Mouse (Mus musculus) CH12.LX (cell line): ENCODE data around the gene Rsph10b. TPM values are rescaled to one million over a fixed set of nuclear protein-coding genes. Genes with fewer than 3 reads are reported as not detected.

ENCODE experiments used
- DNase-seq: peaks from one replicate; pipeline ENCODE4 v3.0.0-alpha.2; 2013; ENCODE audit errors: extremely low read depth
- H3K27ac ChIP-seq: 2 replicates; pipeline ENCODE4 v1.5.1; 2012; ENCODE audit warnings: low read depth, mild to moderate bottlenecking, control low read depth, moderate library complexity; ENCODE audit not compliant: insufficient read depth
- H3K27me3 ChIP-seq: replicated peaks from 2 replicates; pipeline ENCODE3; 2012; ENCODE audit warnings: inconsistent platforms
- H3K36me3 ChIP-seq, 2 experiments: replicated peaks in 1 of 2; 2 replicates each; pipeline versions ENCODE3 to v1.6.1; 2012; ENCODE audit warnings: inconsistent platforms in 1 of 2, low read length in 1 of 2, mild to moderate bottlenecking in 1 of 2, mixed read lengths in 1 of 2, moderate library complexity in 1 of 2; ENCODE audit not compliant: control insufficient read depth in 1 of 2, insufficient read depth in 1 of 2
- H3K4me1 ChIP-seq, 2 experiments: 2 replicates each; pipeline ENCODE4 v1.6.1; 2012; ENCODE audit warnings: inconsistent platforms in 1 of 2, moderate library complexity in 1 of 2; ENCODE audit not compliant: insufficient read depth in 2 of 2, control insufficient read depth in 1 of 2
- H3K4me2 ChIP-seq: 2 replicates; pipeline ENCODE4 v1.6.1; 2012; ENCODE audit warnings: low read depth, mild to moderate bottlenecking, control low read depth; ENCODE audit not compliant: poor library complexity, insufficient read depth, severe bottlenecking
- H3K4me3 ChIP-seq, 3 experiments: fragments of 150-350 bp in 1 of 3; sonication (generic) in 1 of 3; replicated peaks in 1 of 3; 2 replicates each; pipeline versions ENCODE3 to v1.5.1; 2011 to 2012; ENCODE audit warnings: low read depth in 2 of 3, low read length in 2 of 3, mild to moderate bottlenecking in 2 of 3, moderate library complexity in 2 of 3, control low read depth in 1 of 3, improper control_type of control experiment in 1 of 3, inconsistent platforms in 1 of 3, mixed read lengths in 1 of 3; ENCODE audit not compliant: poor library complexity in 1 of 3
- H3K79me2 ChIP-seq: replicated peaks from 2 replicates; pipeline ENCODE4 v1.6.1; 2012; ENCODE audit warnings: mild to moderate bottlenecking, moderate library complexity; ENCODE audit not compliant: control insufficient read depth, poor library complexity, insufficient read depth, severe bottlenecking; ENCODE audit errors: extremely low read depth
- H3K9ac ChIP-seq: 2 replicates; pipeline ENCODE4 v1.6.1; 2012; ENCODE audit warnings: low read depth, mild to moderate bottlenecking, control low read depth, moderate library complexity; ENCODE audit not compliant: insufficient read depth
- H3K9me3 ChIP-seq: replicated peaks from 2 replicates; pipeline ENCODE3; 2012; ENCODE audit warnings: low read length, inconsistent platforms, mixed read lengths
- BHLHE40 ChIP-seq: IDR thresholded peaks from 2 replicates; pipeline ENCODE4 v1.6.1; 2011; ENCODE audit warnings: mild to moderate bottlenecking, low read depth, low read length, improper control_type of control experiment
- CHD1 ChIP-seq: IDR thresholded peaks from 2 replicates; pipeline ENCODE4 v1.6.1; 2012; ENCODE audit warnings: low read depth, low read length, improper control_type of control experiment, inconsistent platforms
- CHD2 ChIP-seq: IDR thresholded peaks from 2 replicates; pipeline ENCODE4 v1.6.1; 2011; ENCODE audit warnings: low read length, improper control_type of control experiment
- CTCF ChIP-seq, 2 experiments: IDR thresholded peaks in 1 of 2; conservative IDR thresholded peaks in 1 of 2; 2 replicates each; pipeline ENCODE4 v1.5.1; 2011 to 2012; ENCODE audit warnings: low read depth in 2 of 2, low read length in 2 of 2, improper control_type of control experiment in 1 of 2, inconsistent platforms in 1 of 2, mild to moderate bottlenecking in 1 of 2, moderate library complexity in 1 of 2
- ELF1 ChIP-seq: IDR thresholded peaks from 2 replicates; pipeline ENCODE4 v1.6.1; 2014; ENCODE audit warnings: low read depth, mild to moderate bottlenecking, inconsistent platforms, low read length, improper control_type of control experiment
- EP300 ChIP-seq: IDR thresholded peaks from 2 replicates; pipeline ENCODE4 v1.6.1; 2011; ENCODE audit warnings: low read length, improper control_type of control experiment
- GABPA ChIP-seq: IDR thresholded peaks from 2 replicates; pipeline ENCODE4 v1.6.1; 2012; ENCODE audit warnings: low read depth, low read length, improper control_type of control experiment, inconsistent platforms; ENCODE audit not compliant: insufficient replicate concordance
- IRF4 ChIP-seq: IDR thresholded peaks from 2 replicates; pipeline ENCODE4 v1.6.1; 2014; ENCODE audit warnings: low read depth, mild to moderate bottlenecking, inconsistent platforms, low read length, improper control_type of control experiment
- JUN ChIP-seq: IDR thresholded peaks from 2 replicates; pipeline ENCODE4 v1.6.1; 2011; ENCODE audit warnings: low read depth, mild to moderate bottlenecking, low read length, improper control_type of control experiment, moderate library complexity; ENCODE audit not compliant: insufficient read depth
- JUND ChIP-seq: conservative IDR thresholded peaks from 2 replicates; pipeline ENCODE4 v1.6.1; 2011; ENCODE audit warnings: low read depth, low read length, improper control_type of control experiment
- KAT2A ChIP-seq: IDR thresholded peaks from 2 replicates; pipeline ENCODE4 v1.6.1; 2012; ENCODE audit warnings: low read length, improper control_type of control experiment, inconsistent platforms; ENCODE audit not compliant: insufficient replicate concordance
- MAX ChIP-seq: IDR thresholded peaks from 2 replicates; pipeline ENCODE4 v1.6.1; 2011; ENCODE audit warnings: low read length, improper control_type of control experiment
- MAZ ChIP-seq: IDR thresholded peaks from 2 replicates; pipeline ENCODE4 v1.6.1; 2012; ENCODE audit warnings: low read depth, mild to moderate bottlenecking, inconsistent platforms, low read length, improper control_type of control experiment, moderate library complexity
- MEF2A ChIP-seq: IDR thresholded peaks from 2 replicates; pipeline ENCODE4 v1.6.1; 2014; ENCODE audit warnings: low read depth, mild to moderate bottlenecking, inconsistent platforms, low read length, improper control_type of control experiment, borderline replicate concordance
- MXI1 ChIP-seq: IDR thresholded peaks from 2 replicates; pipeline ENCODE4 v1.6.1; 2011; ENCODE audit warnings: mild to moderate bottlenecking, low read depth, low read length, improper control_type of control experiment
- MYC ChIP-seq: IDR thresholded peaks from 2 replicates; pipeline ENCODE4 v1.6.1; 2011; ENCODE audit warnings: low read depth, mild to moderate bottlenecking, improper control_type of control experiment, low read length
- NELFE ChIP-seq: IDR thresholded peaks from 2 replicates; pipeline ENCODE4 v1.6.1; 2011; ENCODE audit warnings: low read depth, low read length, improper control_type of control experiment
- NRF1 ChIP-seq: IDR thresholded peaks from 2 replicates; pipeline ENCODE4 v1.6.1; 2014; ENCODE audit warnings: low read depth, mild to moderate bottlenecking, inconsistent platforms, low read length, improper control_type of control experiment, moderate library complexity
- POLR2A ChIP-seq: IDR thresholded peaks from 2 replicates; pipeline ENCODE4 v1.6.1; 2011; ENCODE audit warnings: low read depth, mild to moderate bottlenecking, improper control_type of control experiment, low read length
- RAD21 ChIP-seq: IDR thresholded peaks from 2 replicates; pipeline ENCODE4 v1.6.1; 2011; ENCODE audit warnings: low read depth, mild to moderate bottlenecking, low read length, improper control_type of control experiment, moderate library complexity
- SIN3A ChIP-seq: IDR thresholded peaks from 2 replicates; pipeline ENCODE4 v1.6.1; 2012; ENCODE audit warnings: low read length, improper control_type of control experiment, inconsistent platforms
- TBP ChIP-seq: conservative IDR thresholded peaks from 2 replicates; pipeline ENCODE4 v1.6.1; 2011; ENCODE audit warnings: low read depth, low read length, improper control_type of control experiment
- USF1 ChIP-seq: IDR thresholded peaks from 2 replicates; pipeline ENCODE4 v1.6.1; 2014; ENCODE audit warnings: low read depth, mild to moderate bottlenecking, inconsistent platforms, low read length, improper control_type of control experiment
- USF2 ChIP-seq: conservative IDR thresholded peaks from 2 replicates; pipeline ENCODE4 v1.6.1; 2011; ENCODE audit warnings: low read depth, low read length, improper control_type of control experiment
- ZNF384 ChIP-seq: IDR thresholded peaks from 2 replicates; pipeline ENCODE4 v1.6.1; 2012; ENCODE audit warnings: low read depth, low read length, improper control_type of control experiment, inconsistent platforms
- dilution Hi-C: fragments of 300-500 bp; cut with MboI; formaldehyde crosslinking; loops from 2 replicates; pipeline ENCODE4 v1.14.3; 2020; ENCODE audit warnings: low sequenced_read_pairs; ENCODE audit not compliant: extremely low pct_unique_long_range_greater_than_20kb, extremely low pct_ligation_motif_present
- in situ Hi-C: fragments of 300-500 bp; cut with MboI; formaldehyde crosslinking; loops from 3 replicates; pipeline ENCODE4 v1.14.3; 2019; ENCODE audit warnings: low sequenced_read_pairs, low pct_ligation_motif_present, low pct_unique_long_range_greater_than_20kb, mixed read lengths
- polyA plus RNA-seq: library from polyadenylated mRNA; unstranded; fragments of >175 nt; gene quantifications from 2 replicates; pipeline ENCODE4 v1.2.1, GENCODE M21; 2012; ENCODE audit warnings: low read depth; ENCODE audit not compliant: insufficient read length
- total RNA-seq, 2 experiments: library from RNA; depleted of rRNA; stranded (reverse); fragments of 300-350 nt in 1 of 2; fragments of >200 nt in 1 of 2; gene quantifications; 2 replicates each; pipeline ENCODE4 v1.2.3; 2012 to 2014

The Rsph10b gene
- total RNA-seq (2012; rRNA removed), result 0.25 and 0.30 TPM in 2 replicates
- total RNA-seq (2014; rRNA removed), result 0.28 TPM in 1 of 2 replicates, not detected in the other
- polyA plus RNA-seq, result 0.31 and 0.34 TPM in 2 replicates

DNA sequence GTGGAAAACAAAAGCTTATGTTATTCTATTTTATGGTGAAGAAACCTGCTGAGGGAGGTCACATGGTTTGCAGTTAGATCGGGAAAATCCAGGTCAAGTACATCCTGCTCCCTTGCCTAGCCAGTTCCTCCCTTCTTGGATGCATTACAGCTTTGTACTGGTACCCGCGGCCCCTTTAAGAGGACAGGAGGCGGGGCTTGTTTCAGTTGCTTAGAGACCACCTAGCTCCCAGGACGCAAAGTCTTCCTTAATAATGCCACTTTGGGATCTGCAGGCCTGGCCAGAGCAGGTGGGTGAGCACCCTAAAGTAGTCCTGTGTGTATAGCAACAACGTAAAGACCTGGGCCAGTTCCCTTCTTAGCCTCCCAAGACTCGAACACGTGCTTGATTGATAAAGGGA lies at the start of gene Rsph10b:
Rsph10b (plus strand) TSS at position 205 of the 400 bp plus-strand sequence.
- dilution Hi-C loops (no loop called here), in situ Hi-C loops (no loop called here)
- H3K36me3 ChIP-seq, result peaks cover 37 to 56% of the 10 kb centered on the region in 2 experiments
- no peak within 1 kb of the TSS for H3K9ac ChIP-seq
- no peaks in the 10 kb centered on the region for H3K9me3 ChIP-seq
- H3K4me3 ChIP-seq, result no peak within 1 kb of the TSS
- H3K4me2 ChIP-seq, result no peak within 1 kb of the TSS
- TF ChIP-seq MEF2A (no peak), NELFE (no peak), TBP (no peak), MAZ (no peak), ELF1 (no peak), EP300 (no peak), MYC (no peak), JUND (no peak), GABPA (no peak), IRF4 (no peak), BHLHE40 (no peak), NRF1 (no peak)
- H3K27me3 ChIP-seq, result no peaks in the 10 kb centered on the region
- H3K79me2 ChIP-seq, result no peaks in the 10 kb centered on the region
- no peaks in the 10 kb centered on the region for H3K4me1 ChIP-seq
- H3K27ac ChIP-seq, result no peak within 1 kb of the TSS
- no peak for DNase-seq

DNA sequence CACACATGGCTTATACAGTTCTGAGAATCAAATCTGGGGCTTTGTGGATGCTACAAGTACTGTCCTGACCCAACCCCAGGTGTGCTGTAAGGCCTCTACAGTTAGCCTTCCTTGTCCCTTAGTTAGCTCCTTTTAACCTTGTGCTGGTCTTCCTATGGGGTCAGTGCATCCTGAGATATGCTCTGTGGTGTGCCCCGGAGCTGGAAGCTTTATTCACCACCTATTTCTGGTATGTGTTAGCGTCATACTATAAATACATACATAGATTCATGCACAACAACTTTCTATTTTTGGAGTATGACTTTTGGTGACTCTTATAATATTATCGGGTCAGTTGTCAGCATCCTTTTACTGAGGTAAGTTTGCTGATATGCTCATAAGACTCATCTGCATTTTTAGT lies 47.6 kb upstream of the Rsph10b start:
- dilution Hi-C loops, result no loop called here
- in situ Hi-C loops, result no loop called here
- Histone ChIP-seq H3K4me2 (no peak overlapping the region), H3K9me3 (peaks cover 12% of the 10 kb centered on the region), H3K27ac (no peak overlapping the region), H3K79me2 (no peaks in the 10 kb centered on the region), H3K27me3 (no peaks in the 10 kb centered on the region), H3K9ac (no peak overlapping the region), H3K4me1 (no peaks in the 10 kb centered on the region), H3K4me3 (no peak overlapping the region), H3K36me3 (peaks cover 66 to 95% of the 10 kb centered on the region in 2 experiments)
- DNase-seq, result no peak
- TF ChIP-seq RAD21 (no peak), USF1 (no peak), SIN3A (no peak), USF2 (no peak), POLR2A (no peak), CHD2 (no peak), JUN (no peak), ZNF384 (no peak), TBP (no peak), IRF4 (no peak), MYC (no peak), MXI1 (no peak), CTCF (conservative IDR thresholded peaks at IDR 0.05 in 1 of 2, IDR thresholded peaks at IDR 0.05 in 1 of 2; ENCODE audit: low read depth in 2 of 2, low read length in 2 of 2) (no peak), CHD1 (no peak), BHLHE40 (no peak), MAX (no peak), KAT2A (no peak)
